Mouse (Mus musculus) hindbrain, embryonic 14.5 days (tissue): ENCODE data around the gene Slc10a7. TPM values are rescaled to one million over a fixed set of nuclear protein-coding genes. Genes with fewer than 3 reads are reported as not detected.

Experiments used
- ATAC-seq: fragments of 200-750 bp; cut with Nextera tagmentation; 2 replicates; pipeline ENCODE4 v1.8.0; 2017; ENCODE audit warnings: moderate number of reproducible peaks, mild to moderate bottlenecking, moderate TSS enrichment, moderate library complexity; ENCODE audit not compliant: low FRiP score
- DNase-seq: peaks from one replicate; pipeline ENCODE4 v3.0.0-alpha.2; 2015; ENCODE audit warnings: low spot score
- H3K27ac ChIP-seq: fragments of 300-500 bp; sonication (generic); 2 replicates; pipeline ENCODE4 v1.5.1; 2014; ENCODE audit warnings: mild to moderate bottlenecking, moderate library complexity
- H3K27me3 ChIP-seq: fragments of 300-500 bp; sonication (generic); 2 replicates; pipeline ENCODE4 v1.6.1; 2014; ENCODE audit warnings: mild to moderate bottlenecking, low read length, mixed read lengths; ENCODE audit not compliant: control insufficient read depth, insufficient read depth
- H3K36me3 ChIP-seq: fragments of 300-500 bp; sonication (generic); replicated peaks from 2 replicates; pipeline ENCODE4 v1.6.1; 2014; ENCODE audit not compliant: control insufficient read depth, insufficient read depth
- H3K4me1 ChIP-seq: fragments of 300-500 bp; sonication (generic); replicated peaks from 2 replicates; pipeline ENCODE4 v1.6.1; 2014; ENCODE audit warnings: antibody characterized with exemption, low read length, mixed read lengths; ENCODE audit not compliant: control insufficient read depth, insufficient read depth
- H3K4me2 ChIP-seq: fragments of 300-500 bp; sonication (generic); replicated peaks from 2 replicates; pipeline ENCODE4 v1.6.1; 2014; ENCODE audit warnings: mild to moderate bottlenecking, moderate library complexity
- H3K4me3 ChIP-seq: fragments of 300-500 bp; sonication (generic); replicated peaks from 2 replicates; pipeline ENCODE4 v1.5.1; 2014; ENCODE audit warnings: mild to moderate bottlenecking, low read length
- H3K9ac ChIP-seq: fragments of 300-500 bp; sonication (generic); 2 replicates; pipeline ENCODE4 v1.6.1; 2014
- H3K9me3 ChIP-seq: fragments of 300-500 bp; sonication (generic); 2 replicates; pipeline ENCODE4 v1.6.1; 2016; ENCODE audit warnings: low read length; ENCODE audit not compliant: control insufficient read depth
- WGBS: fragments of 180-500 bp; shearing (Covaris S2); extraction: QIAGEN DNeasy Blood & Tissue Kit; methylation state at CpG from one replicate; pipeline ENCODE4 v1.1.7; 2014; 5-methylcytosine and 5-hydroxymethylcytosine counted together
- polyA plus RNA-seq: library from polyadenylated mRNA; unstranded; fragments of >200 nt; fragmentation: Nextera tagmentation; extraction: Ambion mirVana; gene quantifications from 2 replicates; pipeline ENCODE4 v1.2.1, GENCODE M21; 2014

The Slc10a7 gene
- polyA plus RNA-seq, 1 experiment from 2014 or later = 6.4 TPM

- Histone ChIP-seq H3K27me3 (no peaks in the 10 kb centered on the region), H3K4me1 (no peaks in the 10 kb centered on the region), H3K4me3 (no peak overlapping the region), H3K4me2 (no peak overlapping the region), H3K9me3 (no peaks in the 10 kb centered on the region), H3K36me3 (no peaks in the 10 kb centered on the region), H3K27ac (no peak overlapping the region), H3K9ac (no peak overlapping the region)
- ATAC-seq (no peak), DNase-seq (no peak)
Measured at GRCm38 (mm10) chr8:78747052-78747451, 237.9 kb downstream of the Slc10a7 start.

- ATAC-seq = no peak
- WGBS = 80% methylated on average over 4 of the region's 4 CpGs
- H3K36me3 ChIP-seq = no peaks in the 10 kb centered on the region
- no peak overlapping the region for H3K9ac ChIP-seq
- H3K4me2 ChIP-seq = no peak overlapping the region
- no peak for DNase-seq
- no peaks in the 10 kb centered on the region for H3K27me3 ChIP-seq
- H3K9me3 ChIP-seq = no peaks in the 10 kb centered on the region
- H3K27ac ChIP-seq = no peak overlapping the region
- H3K4me1 ChIP-seq = no peaks in the 10 kb centered on the region
- no peak overlapping the region for H3K4me3 ChIP-seq
Measured at GRCm38 (mm10) chr8:78748701-78749100, 239.6 kb downstream of the Slc10a7 start.

GRCm38 (mm10) chr8:78749861-78750825, 241.0 kb downstream of the Slc10a7 start:
- Histone ChIP-seq H3K27ac (no peak overlapping the region), H3K4me1 (no peaks in the 10 kb centered on the region), H3K9me3 (no peaks in the 10 kb centered on the region), H3K9ac (no peak overlapping the region), H3K4me2 (no peak overlapping the region), H3K4me3 (no peak overlapping the region), H3K36me3 (no peaks in the 10 kb centered on the region), H3K27me3 (no peaks in the 10 kb centered on the region)
- ATAC-seq = no peak
- WGBS = 86% methylated on average over 8 of the region's 8 CpGs
- DNase-seq = no peak

GRCm38 (mm10) chr8:78751151-78751550, 242.0 kb downstream of the Slc10a7 start:
- H3K27ac ChIP-seq = no peak overlapping the region
- H3K9me3 ChIP-seq = peaks cover 2% of the 10 kb centered on the region; the same call in 1 of the 2 replicates
- no peak for ATAC-seq
- H3K4me3 ChIP-seq = no peak overlapping the region
- H3K27me3 ChIP-seq = no peaks in the 10 kb centered on the region
- 88% methylated on average over 6 of the region's 6 CpGs for WGBS
- no peaks in the 10 kb centered on the region for H3K36me3 ChIP-seq
- H3K4me1 ChIP-seq = no peaks in the 10 kb centered on the region
- no peak overlapping the region for H3K4me2 ChIP-seq
- no peak for DNase-seq
- H3K9ac ChIP-seq = no peak overlapping the region

- Histone ChIP-seq H3K9me3 (peaks cover 7% of the 10 kb centered on the region; the same call in 1 of the 2 replicates), H3K4me1 (no peaks in the 10 kb centered on the region), H3K9ac (no peak overlapping the region), H3K27me3 (no peaks in the 10 kb centered on the region), H3K27ac (no peak overlapping the region), H3K36me3 (no peaks in the 10 kb centered on the region), H3K4me3 (no peak overlapping the region), H3K4me2 (no peak overlapping the region)
- DNase-seq = no peak
- WGBS = 84% methylated on average over 4 of the region's 4 CpGs
- no peak for ATAC-seq
Measured at GRCm38 (mm10) chr8:78754986-78755385, 245.8 kb downstream of the Slc10a7 start.

GRCm38 (mm10) chr8:78759139-78759538, 250.0 kb downstream of the Slc10a7 start:
- DNase-seq (no peak), ATAC-seq (no peak)
- Histone ChIP-seq H3K27me3 (no peaks in the 10 kb centered on the region), H3K4me1 (no peaks in the 10 kb centered on the region), H3K4me2 (no peak overlapping the region), H3K27ac (no peak overlapping the region), H3K36me3 (no peaks in the 10 kb centered on the region), H3K4me3 (no peak overlapping the region), H3K9ac (no peak overlapping the region), H3K9me3 (peaks cover 7% of the 10 kb centered on the region; the same call in 1 of the 2 replicates)

- Histone ChIP-seq H3K4me2 (no peak overlapping the region), H3K27me3 (no peaks in the 10 kb centered on the region), H3K4me3 (no peak overlapping the region), H3K4me1 (no peaks in the 10 kb centered on the region), H3K27ac (no peak overlapping the region), H3K36me3 (no peaks in the 10 kb centered on the region), H3K9ac (no peak overlapping the region), H3K9me3 (no peaks in the 10 kb centered on the region)
- DNase-seq (no peak), ATAC-seq (no peak)
Measured at GRCm38 (mm10) chr8:78764976-78765375, 255.8 kb downstream of the Slc10a7 start.

GRCm38 (mm10) chr8:78765556-78765955, 256.4 kb downstream of the Slc10a7 start:
- Histone ChIP-seq H3K9me3 (no peaks in the 10 kb centered on the region), H3K27ac (no peak overlapping the region), H3K36me3 (no peaks in the 10 kb centered on the region), H3K4me1 (no peaks in the 10 kb centered on the region), H3K27me3 (no peaks in the 10 kb centered on the region), H3K9ac (no peak overlapping the region), H3K4me3 (no peak overlapping the region), H3K4me2 (no peak overlapping the region)
- ATAC-seq = no peak
- WGBS = 83% methylated on average over 1 of the region's 1 CpGs
- DNase-seq = no peak

GRCm38 (mm10) chr8:78770584-78770983, 261.4 kb downstream of the Slc10a7 start:
- Histone ChIP-seq H3K9me3 (no peaks in the 10 kb centered on the region), H3K4me1 (no peaks in the 10 kb centered on the region), H3K36me3 (no peaks in the 10 kb centered on the region), H3K9ac (no peak overlapping the region), H3K27ac (no peak overlapping the region), H3K27me3 (no peaks in the 10 kb centered on the region), H3K4me3 (no peak overlapping the region), H3K4me2 (no peak overlapping the region)
- WGBS = 91% methylated on average over 3 of the region's 3 CpGs
- no peak for ATAC-seq
- no peak for DNase-seq
